Mouse (Mus musculus): ENCODE measurements around the gene Gm9999. TPM values are rescaled to one million over a fixed set of nuclear protein-coding genes. Genes with fewer than 3 reads are reported as not detected.

Gene Gm9999
- not detected in 2 replicates for polyA plus RNA-seq (2012)

DNA sequence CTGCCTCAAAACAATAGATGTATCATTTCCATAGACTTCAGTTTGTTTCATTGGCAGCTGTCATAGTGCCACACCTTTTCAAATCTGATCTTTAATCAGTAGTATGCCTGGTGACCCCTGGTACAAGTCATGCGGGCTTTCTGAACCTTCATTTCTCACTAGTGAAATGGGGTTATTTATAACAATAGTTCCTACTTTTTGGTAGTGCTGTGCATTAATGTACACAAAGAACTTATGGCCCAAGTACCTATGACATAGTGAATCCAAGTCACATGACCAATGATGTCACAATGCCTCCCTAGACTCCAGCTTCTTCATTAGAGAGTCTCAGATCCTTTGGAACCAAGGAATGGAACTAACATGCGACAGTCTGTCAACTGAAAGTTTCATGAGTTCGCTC, at the start of gene Gm9999:
TSS of gene Gm9999 (plus strand) at position 301 of the 400 bp plus-strand sequence.
- Histone ChIP-seq H3K4me3 (replicated peaks) (no peak within 1 kb of the TSS), H3K27me3 (ENCODE audit: control insufficient read depth) (peaks cover 4% of the 10 kb centered on the region; the same call in 1 of the 2 replicates), H3K4me1 (ENCODE audit: control insufficient read depth) (no peaks in the 10 kb centered on the region), H3K9me3 (ENCODE audit: control insufficient read depth, low read length) (no peaks in the 10 kb centered on the region), H3K36me3 (ENCODE audit: control insufficient read depth) (no peaks in the 10 kb centered on the region)
- TF ChIP-seq TAL1 (IDR thresholded peaks at IDR 0.05; ENCODE audit: low read length) (no peak), GATA1 (IDR thresholded peaks at IDR 0.05; ENCODE audit: low read length) (no peak)

DNA sequence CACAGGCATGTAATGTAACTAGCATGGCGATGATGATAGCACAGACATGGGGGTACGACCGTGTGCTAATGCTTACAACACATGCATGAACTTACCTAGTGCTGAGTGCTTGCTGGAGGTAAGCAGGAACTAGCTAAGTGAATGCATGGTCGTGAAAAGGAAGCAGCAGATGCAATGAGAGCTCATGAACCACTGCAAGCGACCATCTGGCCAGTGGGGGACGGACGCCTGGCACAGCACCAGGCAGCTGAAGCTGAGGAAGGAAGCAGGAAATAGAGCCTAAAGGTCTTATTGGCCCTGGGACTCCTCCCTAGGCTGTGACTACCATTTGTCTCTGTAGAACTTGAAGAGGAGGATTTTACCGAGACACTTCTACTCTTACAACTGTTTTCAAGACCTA, 48.6 kb upstream of the Gm9999 start:
- TF ChIP-seq GATA1 (IDR thresholded peaks at IDR 0.05; ENCODE audit: low read length), result no peak
- TF ChIP-seq TAL1 (IDR thresholded peaks at IDR 0.05; ENCODE audit: low read length), result no peak
- H3K4me1 ChIP-seq (ENCODE audit: control insufficient read depth), result no peaks in the 10 kb centered on the region
- H3K9me3 ChIP-seq (ENCODE audit: control insufficient read depth, low read length), result no peaks in the 10 kb centered on the region
- no peak overlapping the region for H3K4me3 ChIP-seq (replicated peaks)
- no peaks in the 10 kb centered on the region for H3K27me3 ChIP-seq (ENCODE audit: control insufficient read depth)
- H3K36me3 ChIP-seq (ENCODE audit: control insufficient read depth), result peaks cover 74% of the 10 kb centered on the region

DNA sequence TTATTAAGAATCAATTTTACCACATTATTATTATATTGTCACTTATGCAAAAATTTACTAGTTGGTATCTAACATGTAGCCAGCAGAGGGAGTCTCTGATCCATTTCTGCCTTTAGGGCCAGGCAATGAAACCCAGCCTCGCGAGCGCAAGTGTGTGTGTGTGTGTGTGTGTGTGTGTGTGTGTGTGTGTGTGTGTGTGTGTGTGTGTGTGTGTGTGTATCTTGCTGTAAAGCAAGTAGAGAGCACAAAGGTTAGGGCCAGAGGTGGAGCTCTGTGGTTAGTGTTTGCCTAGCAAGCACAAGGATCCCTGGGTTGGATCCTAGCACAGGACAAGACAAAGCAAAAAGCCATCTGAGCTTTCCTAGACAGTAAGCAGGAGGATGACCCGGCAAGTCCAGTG, 47.5 kb upstream of the Gm9999 start:
- Histone ChIP-seq H3K9me3 (ENCODE audit: control insufficient read depth, low read length) (no peaks in the 10 kb centered on the region), H3K4me1 (ENCODE audit: control insufficient read depth) (no peaks in the 10 kb centered on the region), H3K4me3 (replicated peaks) (no peak overlapping the region), H3K36me3 (ENCODE audit: control insufficient read depth) (peaks cover 76% of the 10 kb centered on the region), H3K27me3 (ENCODE audit: control insufficient read depth) (no peaks in the 10 kb centered on the region)
- TF ChIP-seq TAL1 (IDR thresholded peaks at IDR 0.05; ENCODE audit: low read length) (no peak), GATA1 (IDR thresholded peaks at IDR 0.05; ENCODE audit: low read length) (no peak)

DNA sequence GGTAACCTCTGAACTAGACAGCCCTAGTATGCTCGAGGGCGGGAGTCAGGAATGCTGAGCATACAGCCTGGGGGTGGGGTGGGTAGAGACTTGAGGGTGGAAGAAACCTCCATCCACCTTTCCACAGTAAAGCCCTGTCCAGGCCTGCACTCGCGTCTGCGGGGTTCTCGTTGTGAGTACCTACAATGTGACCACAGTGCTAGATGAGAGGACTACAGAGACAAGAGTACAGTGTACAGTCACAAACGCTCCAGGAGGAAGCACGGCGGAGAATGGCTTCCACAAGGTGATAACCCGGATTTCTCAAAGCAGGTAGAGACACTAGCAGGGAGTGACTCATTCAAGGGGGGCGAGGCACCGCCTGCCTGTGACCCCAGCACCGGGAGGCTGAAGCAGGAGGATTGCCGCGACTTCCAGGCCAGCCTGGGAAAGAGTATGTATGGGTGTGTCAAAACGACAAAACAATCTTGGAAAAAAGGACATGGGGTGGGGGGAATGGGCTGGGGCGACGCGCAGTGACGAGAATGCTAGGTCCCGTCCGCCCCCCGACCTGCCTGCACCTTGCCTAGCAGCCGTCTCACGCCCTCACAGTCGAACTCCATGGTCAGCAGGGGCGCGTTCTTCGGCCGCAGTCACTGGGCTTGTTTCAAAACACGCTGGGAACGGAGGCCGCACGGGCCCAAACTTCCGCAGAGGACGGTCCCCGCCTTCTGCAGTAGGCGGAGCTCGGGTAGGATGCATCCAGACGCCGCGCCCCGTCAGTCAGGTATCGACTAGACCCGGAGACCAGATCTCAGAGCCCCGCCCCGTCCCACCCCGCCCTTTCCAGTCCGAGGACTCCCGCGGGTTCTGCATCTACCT, 25.3 kb upstream of the Gm9999 start, which contains the start of gene Uevld:
TSS of gene Uevld (minus strand) at position 697 of the 861 bp plus-strand sequence.
- Histone ChIP-seq H3K36me3 (ENCODE audit: control insufficient read depth) (peaks cover 31% of the 10 kb centered on the region), H3K27me3 (ENCODE audit: control insufficient read depth) (peaks cover 28% of the 10 kb centered on the region), H3K4me3 (replicated peaks) (peak within 1 kb of the TSS; percentile 96), H3K4me1 (ENCODE audit: control insufficient read depth) (peaks cover 30% of the 10 kb centered on the region), H3K9me3 (ENCODE audit: control insufficient read depth, low read length) (no peaks in the 10 kb centered on the region)
- TF ChIP-seq TAL1 (IDR thresholded peaks at IDR 0.05; ENCODE audit: low read length), result no peak
- no peak for TF ChIP-seq GATA1 (IDR thresholded peaks at IDR 0.05; ENCODE audit: low read length)

DNA sequence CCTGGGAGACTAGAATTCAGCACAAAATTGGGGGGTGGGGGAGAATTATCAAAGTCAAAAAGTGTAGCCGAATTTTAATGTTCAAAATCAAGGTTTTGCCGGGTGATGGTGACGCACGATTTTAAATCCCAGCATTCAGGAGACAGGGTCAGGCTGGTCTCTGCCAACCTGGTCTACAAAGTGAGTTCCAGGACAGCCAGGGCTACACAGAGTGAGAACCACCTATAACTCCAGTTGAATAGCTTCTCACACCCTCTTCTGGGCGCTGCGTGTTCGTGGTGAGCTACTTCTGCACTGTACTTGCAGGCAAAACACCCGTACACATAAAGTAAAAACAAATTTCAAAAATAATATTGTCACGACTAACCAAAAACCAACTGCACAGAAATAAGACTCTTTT, 24.5 kb upstream of the Gm9999 start:
- peaks cover 23% of the 10 kb centered on the region for H3K36me3 ChIP-seq (ENCODE audit: control insufficient read depth)
- H3K27me3 ChIP-seq (ENCODE audit: control insufficient read depth), result peaks cover 28% of the 10 kb centered on the region
- no peak for TF ChIP-seq TAL1 (IDR thresholded peaks at IDR 0.05; ENCODE audit: low read length)
- TF ChIP-seq GATA1 (IDR thresholded peaks at IDR 0.05; ENCODE audit: low read length), result no peak
- peak overlapping the region; percentile 96 for H3K4me3 ChIP-seq (replicated peaks)
- H3K9me3 ChIP-seq (ENCODE audit: control insufficient read depth, low read length), result no peaks in the 10 kb centered on the region
- peaks cover 38% of the 10 kb centered on the region for H3K4me1 ChIP-seq (ENCODE audit: control insufficient read depth)

DNA sequence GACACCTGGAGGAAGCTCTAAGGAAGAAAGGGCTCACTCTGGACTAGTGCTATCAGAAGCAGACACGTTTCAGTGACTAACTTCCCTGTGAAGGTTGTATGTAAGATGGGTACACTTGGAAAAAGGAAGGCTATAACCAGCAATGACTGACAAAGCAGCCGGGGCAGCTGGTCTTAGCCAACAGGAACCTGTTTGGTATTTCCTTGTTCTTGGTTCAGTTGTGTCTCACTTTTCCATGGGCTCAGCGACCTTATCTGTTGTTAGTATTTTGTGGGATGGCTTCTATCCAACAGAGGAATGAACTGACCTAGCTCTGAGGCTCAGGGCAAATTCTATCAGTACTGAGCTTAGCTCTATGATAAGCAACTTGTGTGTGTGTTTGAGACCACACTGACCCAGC, 22.4 kb upstream of the Gm9999 start:
- Histone ChIP-seq H3K27me3 (ENCODE audit: control insufficient read depth) (peaks cover 28% of the 10 kb centered on the region), H3K36me3 (ENCODE audit: control insufficient read depth) (peaks cover 4% of the 10 kb centered on the region), H3K4me3 (replicated peaks) (no peak overlapping the region), H3K4me1 (ENCODE audit: control insufficient read depth) (peaks cover 38% of the 10 kb centered on the region), H3K9me3 (ENCODE audit: control insufficient read depth, low read length) (no peaks in the 10 kb centered on the region)
- TF ChIP-seq TAL1 (IDR thresholded peaks at IDR 0.05; ENCODE audit: low read length), result no peak
- TF ChIP-seq GATA1 (IDR thresholded peaks at IDR 0.05; ENCODE audit: low read length), result no peak

DNA sequence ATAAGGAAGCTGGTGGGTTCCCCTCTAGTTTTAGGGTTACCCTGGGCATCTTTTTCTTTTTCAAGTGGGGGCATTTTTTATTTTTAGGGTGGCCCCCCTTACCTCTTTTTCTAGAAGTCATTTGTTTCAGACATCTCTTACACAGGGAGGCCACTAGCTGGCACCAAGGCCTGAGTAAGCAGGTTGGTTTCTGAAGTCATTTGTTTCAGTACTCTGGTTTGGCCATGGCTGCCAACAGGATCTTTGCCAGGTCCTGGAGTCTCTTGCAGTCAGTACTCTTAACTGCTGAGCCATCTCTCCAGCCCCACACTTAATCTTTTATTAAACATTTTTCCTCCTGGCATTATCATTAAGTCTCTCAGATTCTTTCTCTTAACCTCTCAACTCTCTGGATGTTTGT, 21.2 kb upstream of the Gm9999 start:
- H3K9me3 ChIP-seq (ENCODE audit: control insufficient read depth, low read length), result no peaks in the 10 kb centered on the region
- no peaks in the 10 kb centered on the region; the same call in 1 of the 2 replicates for H3K36me3 ChIP-seq (ENCODE audit: control insufficient read depth)
- H3K4me3 ChIP-seq (replicated peaks), result no peak overlapping the region
- TF ChIP-seq GATA1 (IDR thresholded peaks at IDR 0.05; ENCODE audit: low read length), result no peak
- no peak for TF ChIP-seq TAL1 (IDR thresholded peaks at IDR 0.05; ENCODE audit: low read length)
- H3K27me3 ChIP-seq (ENCODE audit: control insufficient read depth), result peaks cover 28% of the 10 kb centered on the region
- H3K4me1 ChIP-seq (ENCODE audit: control insufficient read depth), result peaks cover 31% of the 10 kb centered on the region

DNA sequence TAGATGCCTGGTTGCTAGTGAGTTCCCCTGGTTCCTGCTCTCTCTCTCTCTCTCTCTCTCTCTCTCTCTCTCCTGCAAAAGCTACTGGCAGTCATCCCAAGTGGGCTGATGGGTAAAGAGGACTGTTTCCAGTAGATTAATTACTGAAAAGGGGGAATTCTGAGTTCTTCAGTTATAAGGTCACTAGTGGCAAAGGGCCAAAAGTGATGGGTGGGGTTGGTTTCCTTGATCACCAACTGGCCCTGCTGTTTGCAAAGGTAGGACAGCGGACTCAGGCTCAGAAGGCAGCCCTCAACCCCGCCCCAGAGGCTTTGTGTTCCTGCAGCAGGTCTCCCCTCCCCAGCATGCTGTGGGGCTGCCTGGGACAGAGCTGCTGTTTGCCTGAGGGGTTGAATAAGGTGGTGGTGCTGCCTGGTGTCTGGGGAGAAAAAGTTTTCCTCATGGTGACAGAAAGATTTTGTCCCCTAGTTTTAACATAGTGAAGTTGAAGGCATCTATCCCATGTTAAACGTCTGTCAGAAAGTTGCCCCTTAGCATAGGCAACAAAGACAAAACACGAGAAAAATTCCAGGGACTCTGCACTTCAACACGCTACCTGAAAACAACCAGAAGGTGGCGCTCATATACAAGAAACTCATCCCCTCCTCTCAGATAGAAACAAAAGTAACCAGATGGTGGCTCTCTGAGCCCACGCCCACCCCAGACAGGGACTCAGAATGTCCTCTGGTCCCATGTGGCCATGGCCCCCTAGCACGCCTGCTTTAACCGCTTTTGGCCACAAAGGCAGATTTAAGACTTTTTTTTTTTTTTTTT, 20.4 kb upstream of the Gm9999 start:
- no peaks in the 10 kb centered on the region for H3K36me3 ChIP-seq (ENCODE audit: control insufficient read depth)
- H3K4me1 ChIP-seq (ENCODE audit: control insufficient read depth), result peaks cover 22% of the 10 kb centered on the region
- no peaks in the 10 kb centered on the region for H3K9me3 ChIP-seq (ENCODE audit: control insufficient read depth, low read length)
- TF ChIP-seq TAL1 (IDR thresholded peaks at IDR 0.05; ENCODE audit: low read length) (no peak), GATA1 (IDR thresholded peaks at IDR 0.05; ENCODE audit: low read length) (no peak)
- no peak overlapping the region for H3K4me3 ChIP-seq (replicated peaks)
- H3K27me3 ChIP-seq (ENCODE audit: control insufficient read depth), result peaks cover 28% of the 10 kb centered on the region

DNA sequence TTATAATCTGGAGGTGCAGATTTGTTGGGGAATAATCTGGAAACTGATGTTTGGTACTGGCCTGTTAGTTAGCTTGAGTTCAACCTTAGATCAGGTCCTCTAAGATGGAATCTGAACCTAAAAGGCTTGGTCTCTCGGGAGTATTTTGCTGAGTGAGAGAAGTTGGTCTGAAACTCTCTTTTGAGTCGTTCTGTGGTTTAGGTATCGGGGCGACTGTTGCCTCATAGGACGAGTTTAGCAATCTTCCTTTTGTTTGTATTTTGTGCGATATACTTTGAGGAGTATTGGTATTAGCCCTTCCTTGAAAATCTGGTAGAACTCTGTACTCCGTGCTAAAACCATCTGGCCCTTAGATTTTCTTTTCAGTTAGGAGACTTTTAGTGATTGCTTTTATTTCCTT, 19.3 kb upstream of the Gm9999 start:
- H3K27me3 ChIP-seq (ENCODE audit: control insufficient read depth), result peaks cover 27% of the 10 kb centered on the region

More for the DNA sequence above, 19.3 kb upstream of the Gm9999 start:
- Histone ChIP-seq H3K36me3 (ENCODE audit: control insufficient read depth) (no peaks in the 10 kb centered on the region), H3K4me1 (ENCODE audit: control insufficient read depth) (peaks cover 13% of the 10 kb centered on the region), H3K9me3 (ENCODE audit: control insufficient read depth, low read length) (no peaks in the 10 kb centered on the region), H3K4me3 (replicated peaks) (no peak overlapping the region)
- TF ChIP-seq TAL1 (IDR thresholded peaks at IDR 0.05; ENCODE audit: low read length), result no peak
- no peak for TF ChIP-seq GATA1 (IDR thresholded peaks at IDR 0.05; ENCODE audit: low read length)
